In genomic region chr11:103838955-103839354, GRCm38 (mm10) we compare ENCODE assay signal across 23 mouse cellular contexts.
DNase-seq lines count a peak whose midpoint lies in the region; ATAC-seq and TF ChIP-seq lines count a peak whose summit lies in the region.
"Had no signal": no experiment of that assay in that cellular context is flagged by ENCODE, and none has a peak within 500 bp of the region (broad histone marks: within the 10 kb centered on the region; RNA-seq: fewer than 3 reads in every experiment).

No protein-coding gene starts in this region.

- no peaks in the 10 kb centered on the region for H3K79me2 ChIP-seq in CH12.LX (replicated peaks; ENCODE audit: control insufficient read depth, extremely low read depth, insufficient read depth, poor library complexity, severe bottlenecking)

- H3K27ac ChIP-seq in midbrain, embryonic 10.5 days (replicated peaks): 0 out of 2 replicates have a peak overlapping the region, but pooled peaks have one; percentile 85
- H3K27ac ChIP-seq in midbrain, embryonic 13.5 days: no peak overlapping the region
- no peak overlapping the region for H3K27ac ChIP-seq in CH12.LX (ENCODE audit: insufficient read depth, low read depth)
- H3K27ac ChIP-seq in heart, embryonic 12.5 days (ENCODE audit: poor library complexity, severe bottlenecking): no peak overlapping the region
- H3K27ac ChIP-seq: embryonic facial prominence, embryonic 10.5 days; embryonic facial prominence, embryonic 12.5 days; forebrain, embryonic 13.5 days; forebrain, embryonic 15.5 days had no signal

- H3K9me3 ChIP-seq in midbrain, embryonic 10.5 days (replicated peaks): no peaks in the 10 kb centered on the region; the same call in 1 of the 2 replicates
- no peaks in the 10 kb centered on the region for H3K9me3 ChIP-seq in midbrain, embryonic 13.5 days
- no peaks in the 10 kb centered on the region for H3K9me3 ChIP-seq in CH12.LX (replicated peaks; ENCODE audit: low read length)
- 0 out of 2 replicates have a peak, but pooled peaks cover 3% of the 10 kb centered on the region for H3K9me3 ChIP-seq in heart, embryonic 12.5 days (replicated peaks)
- H3K9me3 ChIP-seq: embryonic facial prominence, embryonic 10.5 days; embryonic facial prominence, embryonic 12.5 days; forebrain, embryonic 13.5 days; forebrain, embryonic 15.5 days had no signal

- no peak for TF ChIP-seq EP300 in CH12.LX (IDR thresholded peaks at IDR 0.05; ENCODE audit: low read length)

- no peak for DNase-seq in midbrain, embryonic 10.5 days (ENCODE audit: low spot score)
- DNase-seq in CH12.LX (ENCODE audit: extremely low read depth) (no peak), NIH3T3 (ENCODE audit: low read depth) (peak; percentile 38)
- no peak for DNase-seq in embryo, embryonic 10.5 days (ENCODE audit: low spot score)
- no peak for DNase-seq in frontal cortex, postnatal 10 days (ENCODE audit: low spot score in 2 of 2)
- DNase-seq: adrenal gland, adult 8-10 months; adrenal gland, postnatal 14 days; adrenal gland, postnatal 36 days; B cell, adult 2 months; cerebellum, adult 11-12 months; cerebellum, adult 2 months; cerebellum, adult 9-10 months; cerebellum, postnatal 14 days; cerebellum, postnatal 36 days; forebrain, postnatal 0 days had no signal

- 0 out of 2 replicates have a peak, but pooled peaks cover 3% of the 10 kb centered on the region for H3K27me3 ChIP-seq in midbrain, embryonic 10.5 days (ENCODE audit: low read depth, poor library complexity, severe bottlenecking)
- H3K27me3 ChIP-seq in midbrain, embryonic 13.5 days: no peaks in the 10 kb centered on the region
- H3K27me3 ChIP-seq in CH12.LX (replicated peaks): no peaks in the 10 kb centered on the region
- H3K27me3 ChIP-seq in heart, embryonic 12.5 days (replicated peaks): 0 out of 2 replicates have a peak, but pooled peaks cover 5% of the 10 kb centered on the region
- H3K27me3 ChIP-seq: forebrain, embryonic 13.5 days; forebrain, embryonic 15.5 days had no signal

- in situ Hi-C loops in CH12.LX (cut with MboI; ENCODE audit: low pct_ligation_motif_present, low pct_unique_long_range_greater_than_20kb, low sequenced_read_pairs): no loop called here

- H3K4me2 ChIP-seq in midbrain, embryonic 13.5 days (replicated peaks): no peak overlapping the region
- H3K4me2 ChIP-seq in CH12.LX (ENCODE audit: insufficient read depth, low read depth, poor library complexity, severe bottlenecking): no peak overlapping the region
- H3K4me2 ChIP-seq in heart, embryonic 12.5 days: no peak overlapping the region
- H3K4me2 ChIP-seq: embryonic facial prominence, embryonic 12.5 days; forebrain, embryonic 13.5 days; forebrain, embryonic 15.5 days had no signal

- TF ChIP-seq RAD21 in CH12.LX (IDR thresholded peaks at IDR 0.05; ENCODE audit: low read depth, low read length): no peak

- ATAC-seq in midbrain, embryonic 13.5 days: no peak
- ATAC-seq in heart, embryonic 12.5 days (ENCODE audit: insufficient number of reproducible peaks, low FRiP score): no peak
- ATAC-seq: activated CD4-positive, CD25-positive, alpha-beta regulatory T cell, adult 4 months; CD4-positive, CD25-positive, alpha-beta regulatory T cell, adult 4 months; forebrain, embryonic 13.5 days; forebrain, embryonic 15.5 days; forebrain, postnatal 0 days had no signal

- peaks cover 29% of the 10 kb centered on the region for H3K4me1 ChIP-seq in midbrain, embryonic 10.5 days
- H3K4me1 ChIP-seq in midbrain, embryonic 13.5 days (replicated peaks): peaks cover 22% of the 10 kb centered on the region
- H3K4me1 ChIP-seq in CH12.LX (ENCODE audit: control insufficient read depth in 1 of 2, insufficient read depth in 2 of 2): no peaks in the 10 kb centered on the region
- peaks cover 4% of the 10 kb centered on the region for H3K4me1 ChIP-seq in heart, embryonic 12.5 days (replicated peaks)

- H3K4me3 ChIP-seq in midbrain, embryonic 10.5 days: no peak overlapping the region
- H3K4me3 ChIP-seq in midbrain, embryonic 13.5 days (replicated peaks): no peak overlapping the region
- H3K4me3 ChIP-seq in CH12.LX (replicated peaks in 1 of 3; ENCODE audit: low read depth in 2 of 3, low read length in 2 of 3, poor library complexity in 1 of 3): no peak overlapping the region
- H3K4me3 ChIP-seq in heart, embryonic 12.5 days: no peak overlapping the region
- H3K4me3 ChIP-seq: embryonic facial prominence, embryonic 10.5 days; embryonic facial prominence, embryonic 12.5 days; forebrain, embryonic 13.5 days; forebrain, embryonic 15.5 days had no signal

- H3K9ac ChIP-seq in midbrain, embryonic 13.5 days (replicated peaks): no peak overlapping the region
- no peak overlapping the region for H3K9ac ChIP-seq in CH12.LX (ENCODE audit: insufficient read depth, low read depth)
- no peak overlapping the region for H3K9ac ChIP-seq in heart, embryonic 12.5 days
- H3K9ac ChIP-seq: embryonic facial prominence, embryonic 12.5 days; forebrain, embryonic 13.5 days; forebrain, embryonic 15.5 days; forebrain, postnatal 0 days had no signal

- no peak for TF ChIP-seq POLR2A in CH12.LX (IDR thresholded peaks at IDR 0.05; ENCODE audit: low read depth, low read length)

- TF ChIP-seq CTCF in CH12.LX (conservative IDR thresholded peaks at IDR 0.05 in 1 of 2, IDR thresholded peaks at IDR 0.05 in 1 of 2; ENCODE audit: low read depth in 2 of 2, low read length in 2 of 2): no peak

- H3K36me3 ChIP-seq in midbrain, embryonic 10.5 days: peaks cover 8% of the 10 kb centered on the region
- 0 out of 2 replicates have a peak, but pooled peaks cover 5% of the 10 kb centered on the region for H3K36me3 ChIP-seq in midbrain, embryonic 13.5 days
- peaks cover 9 to 78% of the 10 kb centered on the region in 2 experiments for H3K36me3 ChIP-seq in CH12.LX (replicated peaks in 1 of 2; ENCODE audit: control insufficient read depth in 1 of 2, insufficient read depth in 1 of 2, low read length in 1 of 2)
- peaks cover 6% of the 10 kb centered on the region; the same call in 1 of the 2 replicates for H3K36me3 ChIP-seq in heart, embryonic 12.5 days
- H3K36me3 ChIP-seq: forebrain, embryonic 15.5 days had no signal

- dilution Hi-C loops in CH12.LX (cut with MboI; ENCODE audit: extremely low pct_ligation_motif_present, extremely low pct_unique_long_range_greater_than_20kb, low sequenced_read_pairs): no loop called here

- 89% methylated on average over 2 of the region's 2 CpGs for WGBS in midbrain, embryonic 10.5 days
- WGBS in midbrain, embryonic 13.5 days: 98% methylated on average over 2 of the region's 2 CpGs
- 79% methylated on average over 2 of the region's 2 CpGs for WGBS in heart, embryonic 12.5 days

TF ChIP-seq in CH12.LX, 34 proteins besides CTCF, POLR2A, EP300 and RAD21:
- TF ChIP-seq ZNF384 (IDR thresholded peaks at IDR 0.05; ENCODE audit: low read depth, low read length): peak; percentile 69
- TF ChIP-seq MAFK (IDR thresholded peaks at IDR 0.05; ENCODE audit: insufficient replicate concordance, low read length): no peak
- no peak for TF ChIP-seq USF1 (IDR thresholded peaks at IDR 0.05; ENCODE audit: low read depth, low read length)
- TF ChIP-seq RCOR1 (conservative IDR thresholded peaks at IDR 0.05; ENCODE audit: low read depth, low read length): no peak
- no peak for TF ChIP-seq HCFC1 (IDR thresholded peaks at IDR 0.05; ENCODE audit: low read depth, low read length)
- TF ChIP-seq ZMIZ1 (IDR thresholded peaks at IDR 0.05; ENCODE audit: low read depth, low read length): no peak
- no peak for TF ChIP-seq NRF1 (IDR thresholded peaks at IDR 0.05; ENCODE audit: low read depth, low read length)
- no peak for TF ChIP-seq UBTF (IDR thresholded peaks at IDR 0.05; ENCODE audit: low read depth, low read length)
- TF ChIP-seq JUND (conservative IDR thresholded peaks at IDR 0.05; ENCODE audit: low read depth, low read length): no peak
